Mouse (Mus musculus) kidney, postnatal 4 days (tissue): ENCODE data around the gene Gfer.

Experiments
- DNase-seq, 2 experiments: peaks; one replicate each; pipeline ENCODE4 v3.0.0; 2021; ENCODE audit warnings: mixed read lengths in 2 of 2

Gene Gfer

GRCm38 (mm10) chr17:24696011-24696697 lies at the start of gene Gfer, which contains the start of gene Noxo1:
Gene Gfer, minus strand, starts transcription at chr17:24696156.
Gene Noxo1, plus strand, starts transcription at chr17:24696234.
- peak; percentile 91 to 94 for DNase-seq

GRCm38 (mm10) chr17:24744381-24744780 lies 48.4 kb upstream of the Gfer start:
- no peak for DNase-seq

- no peak for DNase-seq
These were observed 47.9 kb upstream of the Gfer start for GRCm38 (mm10) chr17:24743896-24744295.

GRCm38 (mm10) chr17:24742307-24742706 lies 46.4 kb upstream of the Gfer start:
- no peak for DNase-seq

- no peak for DNase-seq
These were observed 44.0 kb upstream of the Gfer start for GRCm38 (mm10) chr17:24739926-24740325.

- DNase-seq, result peak; percentile 47 to 62
These were observed 42.3 kb upstream of the Gfer start for GRCm38 (mm10) chr17:24738238-24738637.

- DNase-seq, result no peak
These were observed 41.3 kb upstream of the Gfer start for GRCm38 (mm10) chr17:24737135-24737810.

GRCm38 (mm10) chr17:24736330-24737051 lies 40.5 kb upstream of the Gfer start, which contains the start of gene Msrb1:
Gene Msrb1, plus strand, starts transcription at chr17:24736642.
- DNase-seq, result peak; percentile 95 to 97

- DNase-seq, result no peak
These were observed 39.5 kb upstream of the Gfer start for GRCm38 (mm10) chr17:24735446-24735845.

GRCm38 (mm10) chr17:24734513-24734912 lies 38.6 kb upstream of the Gfer start:
- DNase-seq, result no peak

- DNase-seq, result no peak
These were observed 37.6 kb upstream of the Gfer start for GRCm38 (mm10) chr17:24733434-24734050.

GRCm38 (mm10) chr17:24732233-24732935 lies 36.4 kb upstream of the Gfer start:
- no peak for DNase-seq

GRCm38 (mm10) chr17:24730787-24731186 lies 34.8 kb upstream of the Gfer start:
- no peak for DNase-seq

GRCm38 (mm10) chr17:24729067-24729466 lies 33.1 kb upstream of the Gfer start:
- no peak for DNase-seq

- DNase-seq, result no peak
These were observed 32.2 kb upstream of the Gfer start for GRCm38 (mm10) chr17:24728184-24728583.

- DNase-seq, result no peak
These were observed 31.7 kb upstream of the Gfer start, which contains the start of gene Rpl3l for GRCm38 (mm10) chr17:24727618-24728017. Gene Rpl3l, plus strand, starts transcription at chr17:24727820.

- DNase-seq, result no peak
These were observed 29.9 kb upstream of the Gfer start for GRCm38 (mm10) chr17:24725637-24726390.

- DNase-seq, result peak; percentile 99
These were observed 28.2 kb upstream of the Gfer start, which contains the start of gene Ndufb10 for GRCm38 (mm10) chr17:24724184-24724583. Gene Ndufb10, minus strand, starts transcription at chr17:24724478.

- DNase-seq, result no peak
These were observed 27.9 kb upstream of the Gfer start for GRCm38 (mm10) chr17:24723881-24724180.

- no peak for DNase-seq
These were observed 27.3 kb upstream of the Gfer start for GRCm38 (mm10) chr17:24723122-24723880.
